Mouse (Mus musculus) brain, embryonic 14.5 days (tissue): ENCODE measurements around the gene Ppp5c. TPM values are rescaled to one million over a fixed set of nuclear protein-coding genes. Genes with fewer than 3 reads are reported as not detected.

Source experiments
- DNase-seq: peaks from one replicate; pipeline ENCODE4 v3.0.0-alpha.2; 2011; ENCODE audit warnings: low read depth
- CTCF ChIP-seq: fragments of 200-500 bp; IDR thresholded peaks from 2 replicates; pipeline ENCODE4 v1.5.1; 2012; ENCODE audit warnings: inconsistent platforms, mild to moderate bottlenecking, moderate library complexity, borderline replicate concordance; ENCODE audit not compliant: insufficient read depth, insufficient read length; ENCODE audit errors: extremely low read depth
- POLR2A ChIP-seq: fragments of 200-500 bp; IDR thresholded peaks from 2 replicates; pipeline ENCODE4 v1.6.1; 2012; ENCODE audit warnings: mild to moderate bottlenecking, inconsistent platforms, borderline replicate concordance; ENCODE audit not compliant: poor library complexity, insufficient read depth, insufficient read length, severe bottlenecking; ENCODE audit errors: extremely low read depth
- polyA plus RNA-seq: library from polyadenylated mRNA; depleted of rRNA; stranded (reverse); fragments of >200 nt; gene quantifications from 2 replicates; pipeline ENCODE4 v1.2.3, GENCODE M21; 2012

Ppp5c gene
- polyA plus RNA-seq, 1 experiment, result 164 TPM

DNA sequence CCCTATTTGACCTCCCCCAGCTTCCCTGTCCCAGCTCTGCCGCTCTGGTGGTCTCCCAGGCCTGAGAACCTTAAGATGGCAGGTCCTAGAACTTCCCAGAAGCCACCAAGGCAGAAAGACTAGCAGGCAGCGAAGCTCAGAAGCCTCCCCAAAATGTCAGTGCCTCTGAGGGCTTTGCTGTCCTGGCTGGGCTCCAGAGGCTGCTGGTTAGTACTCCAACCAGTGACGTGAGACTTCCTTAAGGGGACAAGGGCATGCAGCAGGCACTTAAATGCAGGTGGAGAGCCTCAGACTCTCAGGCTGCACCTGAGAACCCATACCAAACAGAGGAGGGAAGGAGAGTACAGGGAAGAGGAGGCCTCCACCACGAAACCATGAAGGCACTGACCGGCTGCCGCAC is 3.6 kb downstream of the Ppp5c start:
- DNase-seq, result no peak
- TF ChIP-seq POLR2A (no peak), CTCF (no peak)

- TF ChIP-seq POLR2A (no peak), CTCF (no peak)
- DNase-seq, result no peak
These were observed 4.0 kb downstream of the Ppp5c start for GRCm38 (mm10) chr7:17023701-17024100.

GRCm38 (mm10) chr7:17022176-17022575 is 5.5 kb downstream of the Ppp5c start:
- no peak for DNase-seq
- TF ChIP-seq CTCF, result no peak
- TF ChIP-seq POLR2A, result no peak

GRCm38 (mm10) chr7:17019426-17020166 is 8.1 kb downstream of the Ppp5c start:
- TF ChIP-seq CTCF (no peak), POLR2A (no peak)
- no peak for DNase-seq

- TF ChIP-seq POLR2A, result no peak
- no peak for TF ChIP-seq CTCF
- DNase-seq, result no peak
These were observed 9.8 kb downstream of the Ppp5c start for GRCm38 (mm10) chr7:17017921-17018320.

- peak; percentile 94 for DNase-seq
- no peak for TF ChIP-seq CTCF
- no peak for TF ChIP-seq POLR2A
These were observed 10.7 kb downstream of the Ppp5c start for GRCm38 (mm10) chr7:17017036-17017435.

GRCm38 (mm10) chr7:17015381-17015780 is 12.3 kb downstream of the Ppp5c start:
- TF ChIP-seq CTCF (peak; percentile 17; the same call in 1 of the 2 replicates), POLR2A (no peak)

GRCm38 (mm10) chr7:17011909-17012590 is 15.7 kb downstream of the Ppp5c start:
- no peak for DNase-seq
- TF ChIP-seq CTCF (no peak), POLR2A (no peak)

More at GRCm38 (mm10) chr7:17015381-17015780, 12.3 kb downstream of the Ppp5c start:
- no peak for DNase-seq

DNA sequence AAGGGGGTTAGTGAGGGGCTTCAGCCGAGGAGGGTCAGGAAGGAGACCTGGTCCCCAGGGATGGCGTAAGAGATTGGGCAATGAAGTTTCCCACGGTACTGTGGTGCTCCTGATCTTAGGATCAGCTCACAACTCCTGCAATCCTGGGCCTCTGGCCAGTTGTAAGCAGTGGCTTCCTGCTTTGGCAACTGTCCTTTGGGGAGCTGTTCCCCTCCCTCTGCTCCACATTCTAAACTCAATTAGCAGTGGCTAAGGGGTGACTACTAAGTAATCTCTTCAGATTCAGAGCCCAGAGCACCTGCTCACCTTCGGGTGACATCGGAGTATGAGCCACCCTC is 17.7 kb downstream of the Ppp5c start:
- no peak for DNase-seq
- TF ChIP-seq CTCF (no peak), POLR2A (no peak)

GRCm38 (mm10) chr7:17009326-17010009 is 18.3 kb downstream of the Ppp5c start:
- no peak for DNase-seq

GRCm38 (mm10) chr7:17007300-17007699 is 20.4 kb downstream of the Ppp5c start:
- DNase-seq, result no peak

More at GRCm38 (mm10) chr7:17009326-17010009, 18.3 kb downstream of the Ppp5c start:
- TF ChIP-seq POLR2A (no peak), CTCF (no peak)

DNA sequence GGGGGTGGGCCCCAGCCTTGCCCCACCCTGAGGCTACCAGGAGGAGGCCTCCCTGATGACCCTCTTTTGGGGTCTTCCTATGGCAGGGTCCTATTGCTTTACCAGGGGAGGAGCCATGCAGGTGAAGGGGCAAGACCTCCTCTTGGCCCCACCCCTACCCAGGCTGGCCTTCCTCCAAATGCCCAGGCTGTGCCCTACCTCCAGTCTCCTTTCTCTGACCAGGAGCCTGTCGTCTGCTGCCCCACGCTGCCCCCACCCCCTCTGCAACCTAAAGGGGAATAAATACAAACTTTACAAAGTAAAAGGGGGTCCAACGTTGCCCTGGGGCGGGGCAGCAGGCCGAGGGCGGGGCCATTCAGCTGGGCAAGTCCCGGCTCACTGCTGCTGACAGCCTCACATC is 23.0 kb downstream of the Ppp5c start:
- no peak for DNase-seq
- TF ChIP-seq CTCF (no peak), POLR2A (no peak)

More at GRCm38 (mm10) chr7:17007300-17007699, 20.4 kb downstream of the Ppp5c start:
- TF ChIP-seq POLR2A (no peak), CTCF (peak; percentile 61)

DNA sequence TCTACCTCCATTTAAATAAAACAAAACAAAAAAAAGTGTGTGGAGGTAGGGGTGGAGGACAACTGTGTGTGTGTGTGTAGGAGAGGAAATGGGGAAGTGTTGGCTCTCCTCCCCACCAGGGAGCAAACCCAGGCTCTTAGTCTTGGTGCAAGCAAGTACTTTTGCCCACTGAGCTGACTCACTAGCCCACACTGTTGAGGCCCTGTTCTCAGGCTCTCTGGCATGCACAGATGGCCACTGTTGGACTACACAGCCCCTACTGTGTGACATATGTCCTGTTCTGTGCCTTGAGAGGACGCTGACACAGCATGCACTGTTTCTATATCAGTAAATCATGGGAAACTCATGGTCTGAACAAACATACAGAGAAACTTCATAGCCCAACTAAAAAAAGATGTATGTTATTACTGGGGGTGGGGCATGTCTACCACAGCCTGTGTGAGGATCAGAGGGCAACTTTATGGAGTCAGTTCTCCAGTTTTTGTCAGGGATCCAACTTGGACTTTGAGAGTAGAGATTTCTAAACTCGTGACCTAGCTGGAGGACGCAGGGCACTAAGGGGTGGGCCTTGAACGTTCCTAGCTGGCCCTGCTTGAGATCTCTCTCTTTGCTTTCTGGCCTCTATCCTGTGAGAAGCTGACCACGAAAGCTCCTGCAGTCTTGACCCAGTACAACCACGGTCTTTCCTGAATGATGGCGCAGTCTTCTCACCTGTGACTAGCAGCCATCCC is 24.3 kb downstream of the Ppp5c start:
- no peak for DNase-seq
- TF ChIP-seq POLR2A (no peak), CTCF (no peak)

DNA sequence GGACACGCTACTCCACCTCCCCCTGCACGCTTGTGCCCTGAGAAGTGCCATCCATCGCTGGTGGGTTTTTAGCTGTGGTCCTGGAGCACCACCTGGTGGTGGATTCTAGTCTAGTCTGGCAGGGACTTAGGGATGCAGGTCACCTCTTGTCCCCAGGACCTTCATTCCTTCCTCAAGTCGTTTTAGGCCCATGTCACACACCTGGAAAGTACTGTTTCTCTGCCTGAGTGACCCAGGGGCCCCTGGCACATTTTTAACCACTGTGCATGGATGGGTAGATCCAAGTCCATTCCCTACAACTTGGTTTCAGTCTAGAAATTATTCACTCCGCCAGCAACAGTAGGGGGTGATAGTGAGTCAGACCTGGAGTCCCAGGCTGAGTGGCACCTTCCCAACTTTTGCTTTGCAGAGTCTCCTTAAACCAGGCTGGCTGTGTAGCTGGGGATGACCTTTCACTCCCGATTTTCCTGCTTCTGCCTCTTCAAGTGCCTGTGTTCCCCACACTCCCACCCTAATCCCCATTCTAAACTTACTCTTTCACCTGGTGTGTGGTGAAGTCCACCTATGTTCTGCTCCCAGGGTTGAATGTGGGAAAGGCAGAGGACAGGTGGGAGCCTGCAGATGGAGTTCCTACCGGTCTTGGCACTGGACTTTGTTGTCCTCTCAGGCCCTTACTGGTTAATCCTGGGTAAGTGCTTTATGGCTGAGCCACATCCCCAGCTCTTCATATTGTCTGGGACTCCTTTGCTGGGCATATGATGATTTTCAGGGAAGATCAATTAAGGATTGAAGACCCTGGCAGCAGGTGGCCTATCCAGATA is 25.1 kb downstream of the Ppp5c start:
- peak; percentile 90 for DNase-seq
- TF ChIP-seq POLR2A (no peak), CTCF (peak; percentile 87)
